Mouse (Mus musculus) neutrophil, adult 5-6 weeks (primary cell): ENCODE results near the gene Pkn3. TPM values are rescaled to one million over a fixed set of nuclear protein-coding genes. Genes with fewer than 3 reads are reported as not detected.
"Not testable (repeated sequence)": the region's sequence is repeated elsewhere in the genome, so short reads cannot be mapped to it uniquely, and the experiment has no call there.

Experiments used
- ATAC-seq: fragments of 151-379, 151-347 bp; 2 replicates; pipeline ENCODE4 v1.8.0; 2017; ENCODE audit warnings: mild to moderate bottlenecking, moderate TSS enrichment; ENCODE audit not compliant: insufficient number of reproducible peaks, poor library complexity, low FRiP score, severe bottlenecking; ENCODE audit errors: extremely low read depth
- total RNA-seq: library from RNA; stranded (forward); fragments of 200-1000 nt; gene quantifications from 2 replicates; pipeline ENCODE4 v1.2.3, GENCODE M21; 2017

Pkn3 gene
- total RNA-seq, 1 experiment from 2014 or later: 1.0 TPM

GRCm38 (mm10) chr2:30131240-30131639, 53.8 kb downstream of the Pkn3 start:
- ATAC-seq: not testable (repeated sequence)

GRCm38 (mm10) chr2:30132801-30133612, 55.5 kb downstream of the Pkn3 start:
- no peak for ATAC-seq

- ATAC-seq: peak; percentile 88
These were observed 56.3 kb downstream of the Pkn3 start, which contains the start of gene Tbc1d13 for GRCm38 (mm10) chr2:30133613-30134377. Gene Tbc1d13, plus strand, starts transcription at chr2:30133746.

DNA sequence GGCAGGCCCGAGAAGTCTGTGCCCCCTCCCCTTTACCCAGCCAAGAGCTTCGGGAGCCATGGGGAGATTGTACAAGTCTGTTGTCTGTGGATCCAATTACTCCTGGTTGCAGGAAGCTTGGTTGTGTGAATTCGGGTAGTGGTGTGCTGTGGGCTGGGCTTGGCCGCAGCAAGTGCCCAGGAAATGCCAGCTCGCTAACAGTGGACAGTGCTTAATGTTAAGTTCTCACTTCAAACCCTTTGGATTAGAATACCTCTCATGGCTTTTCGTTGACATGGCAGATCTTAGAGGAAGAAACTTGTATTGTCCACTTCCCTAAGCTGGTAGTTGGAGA, 56.9 kb downstream of the Pkn3 start:
- no peak for ATAC-seq

GRCm38 (mm10) chr2:30134928-30135620, 57.6 kb downstream of the Pkn3 start:
- no peak for ATAC-seq

- no peak for ATAC-seq
These were observed 59.0 kb downstream of the Pkn3 start for GRCm38 (mm10) chr2:30136458-30136857.

DNA sequence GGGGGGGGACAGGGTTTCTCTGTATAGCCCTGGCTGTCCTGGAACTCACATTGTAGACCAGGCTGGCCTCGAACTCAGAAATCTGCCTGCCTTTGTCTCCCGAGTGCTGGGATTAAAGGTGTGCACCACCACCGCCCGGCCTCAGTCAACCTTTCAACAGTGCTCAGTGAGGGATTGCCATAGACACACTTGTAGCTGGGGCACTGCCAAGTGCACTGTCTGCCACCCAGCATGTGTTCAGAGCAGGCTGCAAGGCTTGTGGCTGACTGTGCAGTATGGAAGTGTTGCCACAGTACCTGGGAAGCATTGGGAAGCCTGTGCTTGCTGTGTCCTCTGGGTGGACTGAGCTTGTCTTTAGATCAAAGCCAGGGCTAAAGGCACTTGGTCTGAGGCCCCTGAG, 62.5 kb downstream of the Pkn3 start:
- ATAC-seq: not testable (repeated sequence)

Other genes with a start within 250 kb of the Pkn3 start
- gene Cercam, start 208.5 kb upstream of the Pkn3 start, total RNA-seq: 0.23 and 0.25 TPM in 2 replicates
- gene Odf2, start 188.5 kb upstream of the Pkn3 start, total RNA-seq: 78.0 and 84.3 TPM in 2 replicates
- 73.9 and 79.8 TPM in 2 replicates for gene Gle1, start 142.3 kb upstream of the Pkn3 start, total RNA-seq
- gene Sptan1, start 112.1 kb upstream of the Pkn3 start, total RNA-seq: 259 and 285 TPM in 2 replicates
- gene Wdr34, start 28.8 kb upstream of the Pkn3 start, total RNA-seq: 0.70 and 0.86 TPM in 2 replicates
- 313 and 345 TPM in 2 replicates for gene Set, start 20.3 kb upstream of the Pkn3 start, total RNA-seq
- 10.1 and 11.2 TPM in 2 replicates for gene Zdhhc12, start 16.0 kb downstream of the Pkn3 start, total RNA-seq
- 43.1 and 46.3 TPM in 2 replicates for gene Zer1, start 46.9 kb downstream of the Pkn3 start, total RNA-seq
- gene Tbc1d13, start 56.1 kb downstream of the Pkn3 start, total RNA-seq: 40.9 and 50.9 TPM in 2 replicates
- gene Endog, start 93.8 kb downstream of the Pkn3 start, total RNA-seq: 1.3 and 3.9 TPM in 2 replicates
- 8.3 and 15.7 TPM in 2 replicates for gene Spout1, start 100.8 kb downstream of the Pkn3 start, total RNA-seq
- 7.1 and 7.5 TPM in 2 replicates for gene Kyat1, start 128.2 kb downstream of the Pkn3 start, total RNA-seq
- gene Lrrc8a, start 160.0 kb downstream of the Pkn3 start, total RNA-seq: 20.7 and 22.5 TPM in 2 replicates
- 2.0 and 2.9 TPM in 2 replicates for gene Gm28035, start 162.9 kb downstream of the Pkn3 start, total RNA-seq
- 3.8 and 6.0 TPM in 2 replicates for gene Phyhd1, start 188.5 kb downstream of the Pkn3 start, total RNA-seq
- not detected in 2 replicates for gene Gm28038, start 203.4 kb downstream of the Pkn3 start, total RNA-seq
- 9.0 and 10.3 TPM in 2 replicates for gene Dolk, start 208.7 kb downstream of the Pkn3 start, total RNA-seq
- gene Nup188, start 208.7 kb downstream of the Pkn3 start, total RNA-seq: 14.6 and 14.8 TPM in 2 replicates